Mouse (Mus musculus): ENCODE data around the gene Ninj2. TPM values are rescaled to one million over a fixed set of nuclear protein-coding genes. Genes with fewer than 3 reads are reported as not detected.

The Ninj2 gene
- total RNA-seq, 2 experiments from 2014 or later = 0.42 to 0.63 TPM

- DNase-seq (ENCODE audit: low spot score in 2 of 2) = no peak
These were observed 81.0 kb downstream of the Ninj2 start for GRCm38 (mm10) chr6:120174028-120174601.

DNA sequence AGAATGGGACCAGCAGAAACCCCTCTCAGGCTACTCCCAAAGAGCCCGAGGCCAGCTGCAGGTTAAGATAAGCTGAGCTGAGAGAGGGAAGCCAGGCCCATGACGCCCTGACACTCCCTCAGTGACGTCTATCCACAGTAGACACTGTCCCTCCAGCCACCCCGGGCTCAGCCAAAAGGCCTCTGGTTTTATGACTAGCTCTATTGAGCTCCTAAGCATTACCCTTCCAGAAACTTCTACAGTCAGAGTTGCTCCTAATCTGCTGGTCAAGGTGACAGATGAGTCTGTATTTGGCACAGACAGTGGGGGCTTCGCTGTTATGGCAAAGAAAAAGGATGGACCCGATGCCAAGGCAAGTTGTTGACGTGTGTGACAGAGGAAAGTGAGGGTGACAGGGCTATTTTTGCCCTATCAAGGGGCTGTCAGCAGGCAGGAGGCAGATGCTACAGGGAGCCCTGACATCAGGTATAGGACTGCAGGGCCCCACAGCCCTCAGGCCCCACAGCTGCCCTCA lies 81.5 kb downstream of the Ninj2 start:
- DNase-seq (ENCODE audit: low spot score in 2 of 2) = no peak

- no peak for DNase-seq (ENCODE audit: low spot score in 2 of 2)
These were observed 82.5 kb downstream of the Ninj2 start for GRCm38 (mm10) chr6:120175650-120176049.

DNA sequence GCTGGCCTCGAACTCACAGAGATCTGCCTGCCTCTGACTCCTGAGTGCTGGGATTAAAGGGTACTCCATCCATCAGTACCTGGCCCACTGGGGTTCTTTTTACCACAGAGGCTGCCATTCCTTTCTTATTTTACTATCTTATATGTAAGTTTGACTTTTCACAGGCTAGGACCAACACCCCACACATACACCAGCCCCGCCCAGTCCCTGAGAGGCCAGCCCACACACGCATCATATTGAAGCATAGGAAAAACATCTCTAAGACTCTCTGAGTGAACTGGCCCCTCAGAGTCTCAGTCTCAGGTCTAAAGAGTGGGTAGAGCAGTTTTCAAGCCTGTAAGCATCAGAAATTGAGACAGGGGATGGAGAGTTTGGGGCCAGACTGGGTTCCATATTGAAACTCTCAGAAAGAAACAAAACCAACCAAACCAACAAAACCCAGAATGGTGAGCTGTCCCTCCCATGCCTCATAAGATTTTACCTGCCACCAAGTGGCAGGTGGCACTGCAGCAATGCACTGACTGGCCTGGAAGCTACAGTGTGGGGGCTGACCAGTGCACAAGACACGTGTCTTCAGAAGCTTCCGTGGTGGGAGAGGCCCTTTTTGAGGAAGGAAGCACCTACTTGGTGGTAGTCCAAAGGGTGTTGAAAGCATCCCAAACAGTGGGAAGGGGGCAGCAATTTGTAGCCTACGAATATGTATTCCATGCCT lies 86.0 kb downstream of the Ninj2 start:
- DNase-seq (ENCODE audit: low spot score in 2 of 2) = no peak

- no peak for DNase-seq (ENCODE audit: low spot score in 2 of 2)
These were observed 86.6 kb downstream of the Ninj2 start for GRCm38 (mm10) chr6:120179756-120180206.

- no peak for DNase-seq (ENCODE audit: low spot score in 2 of 2)
These were observed 87.3 kb downstream of the Ninj2 start for GRCm38 (mm10) chr6:120180492-120180891.

- no peak for DNase-seq (ENCODE audit: low spot score in 2 of 2)
These were observed 89.0 kb downstream of the Ninj2 start for GRCm38 (mm10) chr6:120182160-120182559.

GRCm38 (mm10) chr6:120183771-120184170 lies 90.6 kb downstream of the Ninj2 start:
- DNase-seq (ENCODE audit: low spot score in 2 of 2) = no peak

GRCm38 (mm10) chr6:120185012-120185730 lies 92.0 kb downstream of the Ninj2 start:
- DNase-seq (ENCODE audit: low spot score in 2 of 2) = no peak

- DNase-seq (ENCODE audit: low spot score in 2 of 2) = no peak
These were observed 92.6 kb downstream of the Ninj2 start for GRCm38 (mm10) chr6:120185756-120186155.

- DNase-seq (ENCODE audit: low spot score in 2 of 2) = no peak
These were observed 93.4 kb downstream of the Ninj2 start for GRCm38 (mm10) chr6:120186594-120186993.

- DNase-seq (ENCODE audit: low spot score in 2 of 2) = no peak
These were observed 94.5 kb downstream of the Ninj2 start for GRCm38 (mm10) chr6:120187587-120188176.

GRCm38 (mm10) chr6:120188376-120189235 lies 95.5 kb downstream of the Ninj2 start:
- no peak for DNase-seq (ENCODE audit: low spot score in 2 of 2)

GRCm38 (mm10) chr6:120189287-120189686 lies 96.1 kb downstream of the Ninj2 start:
- no peak for DNase-seq (ENCODE audit: low spot score in 2 of 2)

DNA sequence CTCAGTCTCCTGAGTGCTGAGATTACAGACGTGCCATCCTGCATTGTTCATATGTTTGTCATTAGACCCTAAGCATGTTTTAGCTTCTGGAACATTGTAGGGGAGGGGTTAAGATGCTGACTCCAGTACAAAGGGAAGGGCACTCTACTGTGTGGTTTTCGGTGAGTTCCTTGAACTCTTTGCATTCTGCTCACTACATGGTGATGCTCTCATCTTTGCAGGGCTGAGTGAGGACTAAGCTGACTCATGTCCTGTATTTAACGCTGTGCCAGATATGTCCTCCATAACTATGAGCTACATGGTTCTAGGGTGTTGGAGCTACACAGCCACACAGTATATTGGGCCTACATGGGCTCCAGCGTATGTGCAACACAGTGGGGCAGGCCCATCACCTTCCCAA lies 97.2 kb downstream of the Ninj2 start:
- DNase-seq (ENCODE audit: low spot score in 2 of 2) = no peak

- DNase-seq (ENCODE audit: low spot score in 2 of 2) = no peak
These were observed 97.8 kb downstream of the Ninj2 start for GRCm38 (mm10) chr6:120190912-120191311.

DNA sequence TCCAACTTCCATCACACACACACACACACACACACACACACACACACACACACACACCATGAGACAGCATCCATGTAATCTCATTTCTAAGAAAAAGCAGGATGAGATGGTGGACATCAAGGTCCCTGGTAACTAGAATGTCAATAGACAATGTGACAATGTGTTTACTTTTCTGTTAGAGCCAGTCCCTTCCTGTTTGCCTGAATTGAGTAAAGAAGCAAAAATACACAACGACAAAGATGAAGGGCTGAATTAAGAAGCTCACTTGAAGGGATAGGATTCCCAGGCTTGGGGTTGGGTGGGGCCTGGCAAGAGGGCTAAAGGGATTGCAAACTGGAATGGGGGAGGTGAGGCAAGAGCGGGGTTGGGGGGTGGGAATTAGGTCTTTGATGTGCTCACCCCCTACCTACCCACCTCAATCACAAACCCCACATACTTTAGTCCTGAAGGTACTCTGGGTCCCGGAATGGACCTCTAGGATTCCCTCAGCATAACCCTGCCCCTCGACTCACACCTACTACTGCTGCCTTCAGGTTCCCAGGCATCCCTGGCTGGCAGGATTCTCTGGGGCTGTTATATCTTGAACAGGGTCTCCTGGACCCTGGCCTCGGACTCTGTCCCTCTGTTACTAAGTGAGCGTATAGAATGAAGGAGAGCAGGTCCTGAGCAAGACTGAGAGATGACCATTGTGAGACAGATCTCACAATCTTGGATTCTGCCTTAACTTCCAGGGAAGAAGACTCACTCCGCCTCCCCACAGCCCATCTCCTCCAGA lies 98.4 kb downstream of the Ninj2 start:
- DNase-seq (ENCODE audit: low spot score in 2 of 2) = no peak

DNA sequence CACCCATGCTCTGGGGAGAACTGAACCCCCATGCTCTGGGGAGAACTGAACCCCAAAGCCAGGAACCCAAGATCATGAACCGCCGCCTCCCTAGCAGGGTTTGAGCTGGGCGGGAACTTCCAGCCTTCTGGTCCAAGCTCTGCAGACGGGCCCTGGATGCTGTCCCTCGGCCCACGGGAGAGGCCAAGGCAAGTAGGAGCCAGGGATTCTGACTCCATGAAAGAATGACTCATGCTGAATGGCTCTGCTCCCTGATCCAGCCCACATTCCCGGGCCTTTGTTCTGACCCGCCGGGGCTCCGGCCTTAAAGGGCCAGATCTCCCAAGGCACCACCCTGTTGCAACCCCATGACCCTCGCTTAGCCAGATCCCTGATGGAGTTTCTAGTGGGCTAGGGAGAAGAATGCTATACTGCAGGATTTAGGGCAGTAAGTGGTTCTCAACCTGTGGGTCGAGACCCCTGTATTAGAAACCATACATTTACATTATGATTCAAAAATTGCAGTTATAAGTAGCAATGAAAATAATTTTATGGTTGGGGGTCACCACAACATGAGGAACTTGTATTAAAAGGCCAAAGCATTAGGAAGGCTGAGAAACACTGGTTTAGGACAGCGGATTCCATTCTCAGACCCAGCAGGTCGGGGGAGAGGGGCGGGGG lies 99.2 kb downstream of the Ninj2 start:
- DNase-seq (ENCODE audit: low spot score in 2 of 2) = peak in 1 of 2 experiments; percentile 9

- peak; percentile 82 to 83 for DNase-seq (ENCODE audit: low spot score in 2 of 2)
These were observed 100.0 kb downstream of the Ninj2 start for GRCm38 (mm10) chr6:120193174-120193573.
